Mouse (Mus musculus) E14TG2a.4 (cell line): ENCODE measurements around the gene Mrgpra2a.
"Not testable (repeated sequence)": the region's sequence is repeated elsewhere in the genome, so short reads cannot be mapped to it uniquely, and the experiment has no call there.

Experiments used
- CTCF ChIP-seq: conservative IDR thresholded peaks from 2 replicates; pipeline ENCODE4 v1.5.1; 2014; ENCODE audit warnings: low read length
- NANOG ChIP-seq: IDR thresholded peaks from 2 replicates; pipeline ENCODE4 v1.6.1; 2014; ENCODE audit warnings: borderline replicate concordance, low read length, mixed read lengths

DNA sequence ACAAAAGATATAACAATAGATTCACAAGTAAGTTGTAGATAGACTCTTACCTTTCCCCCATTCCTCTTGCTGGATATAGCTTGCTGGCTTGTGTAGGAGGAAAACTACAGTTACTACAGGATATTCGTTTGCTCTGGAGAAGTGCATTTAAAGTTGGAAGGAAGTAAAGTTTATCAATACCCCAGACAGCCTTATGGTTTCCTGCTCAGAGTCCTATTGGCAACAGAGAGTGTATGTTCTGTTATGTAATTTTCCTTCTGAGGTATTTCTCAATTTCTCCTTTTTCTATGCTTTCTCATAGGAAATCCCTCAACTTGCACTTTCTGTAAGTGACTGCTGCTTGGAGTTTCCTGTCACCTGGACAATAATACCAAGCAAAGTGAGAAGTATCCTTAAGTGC lies 37.5 kb upstream of the Mrgpra2a start:
- not testable (repeated sequence) for TF ChIP-seq CTCF, NANOG
